Mouse (Mus musculus) Patski (cell line): Measurements from ENCODE around the gene Otud7b. TPM values are rescaled to one million over a fixed set of nuclear protein-coding genes. Genes with fewer than 3 reads are reported as not detected.

ENCODE experiments used
- ATAC-seq: fragments of 100-300 bp; one replicate; pipeline ENCODE4 v1.8.0; 2021
- CTCF ChIA-PET: fragments of 350-600 bp; sonication (Branson Sonifier 250); formaldehyde crosslinking; loops from one replicate; lab custom pipeline; 2022; ENCODE audit warnings: inconsistent platforms; lab: Charles Lee
- POLR2A ChIA-PET: fragments of 350-600 bp; sonication (Branson Sonifier 250); formaldehyde crosslinking; loops from one replicate; lab custom pipeline; 2022; ENCODE audit warnings: antibody characterized with exemption, inconsistent platforms; lab: Charles Lee
- DNase-seq: peaks from one replicate; pipeline ENCODE4 v3.0.0-alpha.2; 2011; ENCODE audit warnings: low read depth, low spot score
- H3K27me3 ChIP-seq: fragments of 371-371 bp; one replicate; pipeline ENCODE4 v1.5.1; 2021
- CTCF ChIP-seq: fragments of 100-300 bp; IDR thresholded peaks from one replicate; pipeline ENCODE4 v1.5.1; 2021
- in situ Hi-C: fragments of 300-500 bp; cut with MboI; formaldehyde crosslinking; loops from 3 replicates; pipeline ENCODE4 v1.11.1; 2018; ENCODE audit warnings: low pct_unique_long_range_greater_than_20kb, mixed read lengths
- polyA plus RNA-seq: library from polyadenylated mRNA; unstranded; gene quantifications from one replicate; pipeline ENCODE4 v1.2.3, GENCODE M21; 2021

The Otud7b gene
- polyA plus RNA-seq, 1 experiment from 2014 or later = 45.3 TPM

DNA sequence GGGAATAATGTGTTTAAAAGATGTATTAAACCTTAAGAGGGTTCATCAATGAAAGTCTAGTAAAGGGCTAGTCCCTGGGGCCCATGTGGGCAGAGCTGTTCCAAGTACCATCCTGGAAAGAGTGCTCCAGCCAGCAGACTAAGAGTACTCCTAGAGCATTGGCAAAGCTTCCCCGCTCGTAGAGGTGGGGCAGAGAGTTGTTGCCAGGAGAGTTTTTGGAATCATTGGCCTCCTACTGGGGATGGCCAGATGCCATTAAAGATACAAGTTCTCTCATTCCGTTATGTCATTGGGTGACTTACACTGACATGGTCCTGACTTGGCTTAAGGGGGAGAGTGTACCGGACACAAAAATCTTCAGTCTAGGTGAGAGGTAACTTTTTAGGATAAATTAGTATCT is 75.2 kb downstream of the Otud7b start:
- H3K27me3 ChIP-seq = no peaks in the 10 kb centered on the region
- POLR2A ChIA-PET = interaction anchor here (0.6 to 2.9 kb wide), 2 partner anchors 17 to 269 kb away, joined by 3 to 10 read pairs; no protein-coding TSS in a partner anchor
- TF ChIP-seq CTCF = no peak
- in situ Hi-C loops = no loop called here
- DNase-seq = no peak
- CTCF ChIA-PET = interaction anchor here (1.2 to 2.1 kb wide), 3 partner anchors 10 to 113 kb away, joined by 4 to 6 read pairs (median 5); no protein-coding TSS in a partner anchor
- no peak for ATAC-seq

DNA sequence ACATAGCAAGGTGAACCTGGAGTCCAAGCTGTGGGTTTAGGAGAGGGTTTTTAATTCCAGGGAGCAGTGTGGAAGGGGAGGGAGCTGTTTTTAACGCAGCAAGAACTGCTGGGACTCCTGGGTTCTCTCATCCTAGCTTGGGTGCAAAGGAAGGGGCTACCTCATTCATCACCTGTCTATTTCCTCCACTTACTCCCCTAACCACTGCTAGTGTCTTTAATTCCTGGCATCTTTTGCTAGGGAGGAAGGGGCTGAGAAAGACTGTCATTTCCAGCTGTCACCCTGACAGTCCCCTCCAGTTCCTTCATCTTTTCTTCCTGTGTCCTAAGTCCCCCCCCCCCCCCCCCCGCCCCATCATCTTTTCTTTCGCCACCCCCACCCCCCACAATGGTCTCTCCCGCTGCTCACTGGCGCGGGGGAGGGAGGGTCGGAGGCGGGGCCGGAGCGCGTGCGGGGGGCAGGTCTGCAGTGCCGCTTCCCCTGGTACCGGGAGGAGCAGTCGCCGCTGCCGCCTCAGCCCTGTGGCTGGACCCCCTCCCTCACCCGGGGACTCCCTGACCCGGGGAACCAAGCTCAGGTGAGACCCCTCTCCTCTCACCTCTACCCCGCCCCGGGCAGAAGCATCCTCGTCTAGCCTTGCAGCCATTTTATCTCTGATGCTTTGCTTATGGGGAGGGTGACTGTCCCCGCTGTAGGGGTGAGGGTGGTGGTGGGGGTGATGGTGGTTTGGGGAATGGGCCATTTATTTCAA is 76.6 kb downstream of the Otud7b start, which contains the start of gene Sv2a:
TSS of gene Sv2a (plus strand) at position 425 of the 751 bp plus-strand sequence.
- DNase-seq (no peak), ATAC-seq (no peak)
- no peaks in the 10 kb centered on the region for H3K27me3 ChIP-seq
- in situ Hi-C loops = no loop called here
- POLR2A ChIA-PET = interaction anchor here (2.2 to 2.9 kb wide), 3 partner anchors 8 to 38 kb away, joined by 5 to 10 read pairs (median 9); partner anchors contain the start of genes Bola1, Hist2h2ab and Sf3b4
- CTCF ChIA-PET = interaction anchor here (1.2 to 1.8 kb wide), 2 partner anchors 11 to 115 kb away, joined by 4 to 5 read pairs; no protein-coding TSS in a partner anchor
- TF ChIP-seq CTCF = no peak

GRCm38 (mm10) chr3:96181510-96182381 is 77.4 kb downstream of the Otud7b start:
- no peak for TF ChIP-seq CTCF
- ChIA-PET CTCF (interaction anchor here (1.1 kb wide), 1 partner anchor 10 kb away, joined by 3 read pairs; no protein-coding TSS in a partner anchor), POLR2A (interaction anchor here (0.5 to 2.9 kb wide), 4 partner anchors 9 to 38 kb away, joined by 4 to 10 read pairs (median 7); partner anchors contain the start of genes Bola1, Hist2h2ab and Sf3b4)
- in situ Hi-C loops = no loop called here
- H3K27me3 ChIP-seq = no peaks in the 10 kb centered on the region
- no peak for ATAC-seq
- no peak for DNase-seq

DNA sequence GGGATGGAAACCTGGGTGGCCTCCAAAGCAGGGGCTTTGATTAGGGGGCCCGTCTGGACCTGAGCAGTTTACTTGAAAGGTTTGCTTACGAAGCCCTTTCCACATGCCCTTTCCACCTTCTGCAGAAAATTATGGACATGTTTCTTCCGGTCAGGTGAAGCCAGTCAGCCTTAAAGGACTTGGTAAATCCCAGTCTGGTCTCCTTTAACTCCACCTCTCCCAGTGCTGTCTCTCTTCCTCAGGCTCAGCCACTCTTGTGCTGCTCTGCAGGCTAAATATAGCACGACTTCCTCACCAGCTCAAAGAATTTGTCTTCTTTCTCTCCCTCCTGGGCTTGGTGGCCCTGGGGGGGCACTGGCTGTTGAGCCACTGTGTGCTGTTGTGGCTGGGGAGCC is 78.1 kb downstream of the Otud7b start:
- POLR2A ChIA-PET = interaction anchor here (0.6 to 2.2 kb wide), 3 partner anchors 8 to 37 kb away, joined by 3 to 9 read pairs (median 5); partner anchors contain the start of genes Bola1, Hist2h2ab and Sf3b4
- no peaks in the 10 kb centered on the region for H3K27me3 ChIP-seq
- DNase-seq (no peak), ATAC-seq (no peak)
- no peak for TF ChIP-seq CTCF
- CTCF ChIA-PET = interaction anchor here (0.9 to 2.0 kb wide), 3 partner anchors 9 to 14 kb away, joined by 3 to 5 read pairs (median 3); no protein-coding TSS in a partner anchor
- in situ Hi-C loops = no loop called here

DNA sequence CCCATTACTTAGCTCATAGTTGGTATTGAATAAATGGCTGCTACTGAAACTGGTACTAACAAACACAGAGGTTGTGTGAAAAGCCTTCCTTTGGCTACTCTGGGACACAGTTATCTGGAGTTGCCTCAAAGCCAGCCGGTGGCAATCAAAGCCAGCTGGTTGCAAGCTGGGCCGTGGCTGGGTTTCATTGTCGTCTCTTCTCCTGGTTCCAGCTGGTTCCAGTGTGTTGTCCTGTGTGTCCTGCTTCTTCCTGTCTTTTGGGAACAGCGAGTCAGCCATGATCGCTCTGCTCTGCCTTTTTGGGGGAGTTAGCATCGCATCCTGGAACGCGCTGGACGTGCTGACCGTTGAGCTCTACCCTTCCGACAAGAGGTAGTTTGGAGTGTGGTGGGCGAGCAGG is 88.7 kb downstream of the Otud7b start:
- POLR2A ChIA-PET = interaction anchor here (1.3 to 2.1 kb wide), 2 partner anchors 11 to 32 kb away, joined by 4 to 7 read pairs; partner anchors contain the start of gene Mtmr11
- CTCF ChIA-PET = interaction anchor here (0.9 to 1.9 kb wide), 5 partner anchors 14 to 123 kb away, joined by 3 to 6 read pairs (median 4); no protein-coding TSS in a partner anchor
- H3K27me3 ChIP-seq = no peaks in the 10 kb centered on the region
- ATAC-seq = no peak
- no peak for DNase-seq
- in situ Hi-C loops = no loop called here
- TF ChIP-seq CTCF = no peak

GRCm38 (mm10) chr3:96194966-96195365 is 90.6 kb downstream of the Otud7b start:
- in situ Hi-C loops = no loop called here
- no peak for TF ChIP-seq CTCF
- no peaks in the 10 kb centered on the region for H3K27me3 ChIP-seq
- CTCF ChIA-PET = interaction anchor here (1.2 kb wide), 1 partner anchor 11 kb away, joined by 5 read pairs; no protein-coding TSS in a partner anchor
- no peak for DNase-seq
- ATAC-seq = no peak
- POLR2A ChIA-PET = interaction anchor here (0.6 to 3.7 kb wide), 3 partner anchors 21 to 25 kb away, joined by 3 to 20 read pairs (median 3); partner anchors contain the start of genes Bola1, Hist2h2ab and Sf3b4

DNA sequence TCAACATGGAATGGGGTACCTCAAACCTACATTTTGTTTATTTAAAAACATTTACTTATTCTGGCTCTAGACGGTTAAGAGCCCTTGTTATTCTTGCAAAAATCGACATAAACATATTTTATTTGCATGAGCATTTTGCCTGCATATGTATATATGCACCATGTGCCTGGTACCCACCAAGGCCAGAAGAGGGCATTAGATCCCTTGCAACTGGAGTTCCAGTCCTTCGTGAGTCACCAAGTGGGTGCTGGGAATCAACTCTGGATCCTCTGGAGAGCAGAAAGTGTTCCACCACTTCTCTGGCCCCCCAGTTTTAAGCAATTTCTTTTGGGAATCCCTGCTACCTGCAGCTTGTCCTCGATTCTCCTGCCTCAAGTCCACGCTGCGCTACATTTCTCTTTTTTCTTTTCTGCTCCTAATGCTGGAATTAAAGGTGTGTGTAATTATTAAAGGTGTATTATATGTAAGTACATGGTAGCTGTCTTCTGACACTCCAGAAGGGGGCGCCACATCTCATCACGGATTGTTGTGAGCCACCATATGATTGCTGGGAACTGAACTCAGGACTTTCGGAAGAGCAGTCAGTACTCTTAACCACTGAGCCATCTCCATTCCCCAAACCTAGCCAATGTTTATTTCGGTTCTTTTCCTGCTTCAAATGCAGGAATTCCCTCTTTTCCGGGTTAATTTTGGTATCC is 91.4 kb downstream of the Otud7b start:
- ChIA-PET POLR2A (interaction anchor here (0.7 to 3.7 kb wide), 8 partner anchors 10 to 48 kb away, joined by 3 to 20 read pairs (median 8); partner anchors contain the start of genes Bola1, Hist2h2ab, Hist2h2ac and Hist2h2be), CTCF (interaction anchor here (0.6 to 4.8 kb wide), 6 partner anchors 12 to 129 kb away, joined by 3 to 60 read pairs (median 4); partner anchors contain the start of genes Bola1, Hist2h2ab, Hist2h2ac and Hist2h2be)
- ATAC-seq (no peak), DNase-seq (no peak)
- TF ChIP-seq CTCF = no peak
- H3K27me3 ChIP-seq = no peaks in the 10 kb centered on the region
- in situ Hi-C loops = no loop called here

DNA sequence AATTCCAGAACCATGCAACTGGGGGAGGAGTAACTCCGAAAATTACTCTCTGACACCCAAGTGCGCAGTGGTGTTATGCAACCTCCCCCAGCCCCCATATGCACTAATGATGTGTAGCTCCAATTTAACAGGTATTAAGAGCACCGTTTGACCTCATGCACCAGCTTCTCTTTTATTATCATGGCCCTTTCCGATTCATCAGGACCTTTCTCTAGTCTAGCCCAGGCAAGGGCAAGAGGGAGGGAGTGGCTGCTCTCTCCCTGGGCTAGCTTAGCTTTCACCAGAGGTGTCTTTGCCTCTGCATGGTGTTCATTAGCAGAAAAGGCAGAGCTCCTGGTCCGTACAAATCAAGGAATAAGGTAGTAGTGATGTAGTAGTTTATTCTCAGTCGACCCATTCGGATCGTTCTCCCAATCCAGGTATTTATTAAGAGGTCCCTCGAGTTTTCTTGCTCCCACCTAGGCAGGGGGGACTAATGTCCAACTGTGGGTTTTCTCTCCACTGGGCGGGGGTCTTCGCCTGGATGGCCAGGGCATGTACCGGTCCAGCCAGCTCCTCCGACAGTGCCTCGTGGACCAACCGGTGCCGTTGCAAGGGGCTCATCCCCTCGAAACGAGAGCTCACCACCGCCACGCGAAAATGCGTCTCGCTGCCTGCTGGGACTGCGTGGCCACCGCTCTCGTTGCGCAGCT is 92.3 kb downstream of the Otud7b start:
- no peak for DNase-seq
- no peak for TF ChIP-seq CTCF
- ATAC-seq = no peak
- H3K27me3 ChIP-seq = no peaks in the 10 kb centered on the region
- ChIA-PET POLR2A (interaction anchor here (0.6 to 3.7 kb wide), 12 partner anchors 9 to 83 kb away, joined by 3 to 20 read pairs (median 5); partner anchors contain the start of genes Bola1, Hist2h2ab, Hist2h2ac and Hist2h2be), CTCF (interaction anchor here (0.6 to 4.8 kb wide), 7 partner anchors 14 to 130 kb away, joined by 3 to 60 read pairs (median 3); partner anchors contain the start of genes Bola1, Hist2h2ab, Hist2h2ac and Hist2h2be)
- in situ Hi-C loops = no loop called here
